Mouse (Mus musculus) CH12.LX (cell line): ENCODE measurements around the gene Prkd3.

Experiments used
- BHLHE40 ChIP-seq: IDR thresholded peaks from 2 replicates; pipeline ENCODE4 v1.6.1; 2011; ENCODE audit warnings: mild to moderate bottlenecking, low read depth, low read length, improper control_type of control experiment
- CHD1 ChIP-seq: IDR thresholded peaks from 2 replicates; pipeline ENCODE4 v1.6.1; 2012; ENCODE audit warnings: low read depth, low read length, improper control_type of control experiment, inconsistent platforms
- CTCF ChIP-seq, 2 experiments: IDR thresholded peaks in 1 of 2; conservative IDR thresholded peaks in 1 of 2; 2 replicates each; pipeline ENCODE4 v1.5.1; 2011 to 2012; ENCODE audit warnings: low read depth in 2 of 2, low read length in 2 of 2, improper control_type of control experiment in 1 of 2, inconsistent platforms in 1 of 2, mild to moderate bottlenecking in 1 of 2, moderate library complexity in 1 of 2
- EP300 ChIP-seq: IDR thresholded peaks from 2 replicates; pipeline ENCODE4 v1.6.1; 2011; ENCODE audit warnings: low read length, improper control_type of control experiment
- GABPA ChIP-seq: IDR thresholded peaks from 2 replicates; pipeline ENCODE4 v1.6.1; 2012; ENCODE audit warnings: low read depth, low read length, improper control_type of control experiment, inconsistent platforms; ENCODE audit not compliant: insufficient replicate concordance
- IRF4 ChIP-seq: IDR thresholded peaks from 2 replicates; pipeline ENCODE4 v1.6.1; 2014; ENCODE audit warnings: low read depth, mild to moderate bottlenecking, inconsistent platforms, low read length, improper control_type of control experiment
- JUND ChIP-seq: conservative IDR thresholded peaks from 2 replicates; pipeline ENCODE4 v1.6.1; 2011; ENCODE audit warnings: low read depth, low read length, improper control_type of control experiment
- MAFK ChIP-seq: IDR thresholded peaks from 2 replicates; pipeline ENCODE4 v1.6.1; 2011; ENCODE audit warnings: low read length, improper control_type of control experiment; ENCODE audit not compliant: insufficient replicate concordance
- MEF2A ChIP-seq: IDR thresholded peaks from 2 replicates; pipeline ENCODE4 v1.6.1; 2014; ENCODE audit warnings: low read depth, mild to moderate bottlenecking, inconsistent platforms, low read length, improper control_type of control experiment, borderline replicate concordance
- MXI1 ChIP-seq: IDR thresholded peaks from 2 replicates; pipeline ENCODE4 v1.6.1; 2011; ENCODE audit warnings: mild to moderate bottlenecking, low read depth, low read length, improper control_type of control experiment
- POLR2A ChIP-seq: IDR thresholded peaks from 2 replicates; pipeline ENCODE4 v1.6.1; 2011; ENCODE audit warnings: low read depth, mild to moderate bottlenecking, improper control_type of control experiment, low read length
- SMC3 ChIP-seq: IDR thresholded peaks from 2 replicates; pipeline ENCODE4 v1.6.1; 2011; ENCODE audit warnings: low read depth, low read length, improper control_type of control experiment
- UBTF ChIP-seq: IDR thresholded peaks from 2 replicates; pipeline ENCODE4 v1.6.1; 2012; ENCODE audit warnings: low read depth, mild to moderate bottlenecking, inconsistent platforms, low read length, improper control_type of control experiment, moderate library complexity
- ZKSCAN1 ChIP-seq: IDR thresholded peaks from 2 replicates; pipeline ENCODE4 v1.6.1; 2012; ENCODE audit warnings: low read depth, inconsistent platforms, low read length, improper control_type of control experiment, borderline replicate concordance

GRCm38 (mm10) chr17:79069019-79069418 lies 48.4 kb upstream of the Prkd3 start:
- TF ChIP-seq EP300 (no peak), MAFK (no peak), CTCF (conservative IDR thresholded peaks at IDR 0.05 in 1 of 2, IDR thresholded peaks at IDR 0.05 in 1 of 2; ENCODE audit: low read depth in 2 of 2, low read length in 2 of 2) (no peak), GABPA (no peak), JUND (no peak), BHLHE40 (no peak), CHD1 (no peak), MXI1 (no peak), UBTF (no peak), SMC3 (no peak), MEF2A (no peak), POLR2A (no peak), IRF4 (no peak), ZKSCAN1 (no peak)
